Mouse (Mus musculus): ENCODE results near the gene Cep128.

DNA sequence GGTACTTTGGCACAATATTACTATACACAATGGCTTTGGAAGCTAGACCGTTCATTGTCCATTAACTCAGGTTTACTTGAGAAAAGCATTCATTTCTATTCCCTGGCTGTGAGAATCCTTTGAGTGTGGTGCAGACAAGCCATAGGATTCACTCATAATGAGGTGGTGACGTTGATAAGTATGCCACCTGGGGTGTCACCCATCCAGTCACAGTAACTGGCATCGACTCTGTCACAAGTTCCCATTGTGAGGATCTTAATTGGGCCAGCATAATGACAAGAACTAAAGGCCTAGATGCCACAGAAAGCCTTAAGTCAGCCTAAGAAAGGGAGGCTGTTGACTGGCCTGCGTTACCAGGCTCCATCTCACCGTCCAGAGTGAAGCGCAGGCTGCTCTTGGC lies 396.9 kb downstream of the Cep128 start:
- TF ChIP-seq POLR2A (IDR thresholded peaks at IDR 0.05; ENCODE audit: borderline replicate concordance, extremely low read depth, low read depth, low read length) (no peak), CTCF (IDR thresholded peaks at IDR 0.05; ENCODE audit: insufficient read depth, low read length) (no peak)

Measured in lung, adult 2 months (tissue).